Mouse (Mus musculus) cerebellum, adult (tissue): Measurements from ENCODE around the gene Gigyf1.

ENCODE experiments used
- ATAC-seq: cut with Nextera tagmentation; 2 replicates; pipeline ENCODE4 v1.9.2; 2017; ENCODE audit warnings: mild to moderate bottlenecking, moderate library complexity, mixed read lengths; ENCODE audit not compliant: insufficient number of reproducible peaks, low FRiP score, low TSS enrichment

Gene Gigyf1

DNA sequence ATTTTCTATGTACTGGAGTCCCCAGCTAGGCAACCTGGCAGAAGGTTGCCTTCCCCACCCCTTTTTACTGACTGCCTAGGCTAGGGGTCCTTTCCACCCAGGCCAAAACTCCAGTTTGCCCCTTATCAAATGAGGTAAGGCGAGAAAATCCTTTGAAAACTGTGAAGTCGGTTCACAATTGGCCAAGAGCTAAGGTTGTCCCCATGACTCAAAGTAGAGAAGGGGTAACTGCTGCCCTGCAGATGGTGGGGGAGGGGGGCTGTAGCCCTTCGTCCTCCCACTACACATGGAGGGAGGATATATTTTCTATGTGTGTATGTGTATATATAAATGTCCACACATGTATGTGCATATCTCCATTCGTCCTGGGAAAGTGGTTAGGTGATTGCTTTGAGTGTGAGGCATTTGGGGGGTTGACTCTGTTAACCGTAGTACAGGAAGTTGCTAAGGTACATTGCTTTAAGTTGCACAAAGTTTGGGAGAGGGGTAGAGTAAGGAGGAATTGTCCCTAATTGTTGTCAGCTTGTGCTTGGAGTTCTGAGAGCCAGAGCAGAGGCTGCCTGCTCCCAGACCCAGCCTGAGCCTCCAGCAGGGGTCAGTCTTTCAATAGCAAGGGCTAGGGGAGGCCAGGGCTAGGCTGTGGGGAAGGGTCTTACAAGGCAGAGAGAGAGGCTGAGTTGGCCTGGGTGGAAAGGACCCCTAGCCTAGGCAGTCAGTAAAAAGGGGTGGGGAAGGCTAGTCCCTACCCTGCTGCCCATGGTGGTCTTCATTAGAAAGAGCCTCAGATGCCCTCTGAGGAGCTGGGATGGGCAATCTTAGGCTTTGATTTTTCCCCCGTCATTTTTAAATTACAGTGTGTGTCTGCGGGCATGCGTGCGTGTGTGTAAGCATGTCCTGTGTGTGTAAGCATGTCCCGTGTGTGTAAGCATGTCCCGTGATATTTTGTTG is 5.2 kb upstream of the Gigyf1 start:
- ATAC-seq, result no peak

GRCm38 (mm10) chr5:137513951-137514721 is 4.2 kb upstream of the Gigyf1 start:
- no peak for ATAC-seq

DNA sequence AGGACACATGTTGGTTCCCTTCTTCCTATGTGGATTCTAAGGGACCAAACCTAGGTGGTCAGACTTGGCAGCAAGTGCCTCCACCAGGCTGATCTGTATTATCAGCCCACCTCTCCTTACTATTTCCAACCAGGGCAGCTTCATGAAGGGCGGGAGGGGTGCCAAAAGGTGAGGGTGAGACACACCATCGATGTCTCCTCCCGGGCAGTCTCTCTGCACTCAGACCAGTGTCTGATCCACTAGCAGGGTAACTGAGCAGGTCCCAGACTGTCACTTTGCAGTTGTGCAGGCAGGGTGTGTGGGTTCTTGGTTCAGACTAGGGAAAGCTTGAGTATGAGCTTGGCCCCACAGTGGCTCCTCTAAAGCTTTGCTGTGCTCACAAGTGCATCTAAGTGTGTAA is 3.5 kb upstream of the Gigyf1 start:
- no peak for ATAC-seq

GRCm38 (mm10) chr5:137519691-137520550 is 1.6 kb downstream of the Gigyf1 start:
- no peak for ATAC-seq

DNA sequence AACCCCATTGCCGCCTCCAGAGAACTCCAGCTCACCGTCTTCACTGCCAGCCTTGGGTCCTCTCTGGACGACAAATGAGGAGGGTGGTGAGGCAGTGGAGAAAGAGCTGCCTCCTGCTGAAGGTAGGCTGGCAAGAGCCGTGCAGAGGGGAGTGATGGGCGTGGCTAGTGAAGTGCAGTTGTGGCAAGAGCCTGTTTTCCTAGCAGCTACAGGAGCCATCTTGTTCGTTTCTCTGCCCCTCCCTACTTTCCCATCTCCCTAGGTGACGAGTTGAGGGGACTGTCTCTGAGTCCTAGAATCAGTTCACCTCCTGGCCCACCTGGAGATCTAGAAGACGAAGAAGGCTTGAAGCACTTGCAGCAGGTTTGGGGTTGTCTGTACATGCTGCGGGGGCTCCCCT is 3.5 kb downstream of the Gigyf1 start:
- ATAC-seq, result no peak

DNA sequence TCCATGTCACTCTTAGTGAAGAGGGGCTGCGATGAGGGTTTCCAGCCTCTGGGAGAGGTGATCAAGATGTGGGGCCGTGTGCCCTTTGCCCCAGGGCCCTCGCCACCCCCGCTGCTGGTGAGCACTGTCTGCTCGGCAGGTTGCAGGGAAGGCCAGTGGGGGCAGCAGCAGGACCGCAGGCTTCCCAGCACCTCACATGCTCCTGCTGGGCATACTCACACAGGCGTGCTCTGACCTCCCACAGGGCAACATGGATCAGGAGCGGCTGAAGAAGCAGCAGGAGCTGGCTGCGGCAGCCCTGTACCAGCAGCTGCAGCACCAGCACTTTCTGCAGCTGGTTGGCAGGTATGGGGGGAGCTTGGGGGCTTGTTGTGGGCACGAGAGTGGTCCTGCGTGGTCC is 4.4 kb downstream of the Gigyf1 start:
- no peak for ATAC-seq

GRCm38 (mm10) chr5:137523396-137524250 is 5.3 kb downstream of the Gigyf1 start:
- ATAC-seq, result no peak

DNA sequence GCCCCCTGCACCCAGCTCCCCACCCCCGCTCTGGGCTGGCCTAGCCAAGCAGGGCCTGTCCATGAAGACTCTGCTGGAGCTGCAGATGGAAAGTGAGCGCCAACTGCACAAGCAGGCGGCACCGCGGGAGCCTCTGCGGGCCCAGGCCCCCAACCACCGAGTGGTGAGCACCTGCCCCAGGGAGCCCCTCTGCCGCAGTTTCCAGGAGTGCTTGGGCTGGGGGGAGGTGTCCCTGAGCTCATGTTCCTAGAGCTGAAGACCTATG is 5.8 kb downstream of the Gigyf1 start:
- ATAC-seq, result no peak

- no peak for ATAC-seq
Observed at GRCm38 (mm10) chr5:137524671-137525070, 6.3 kb downstream of the Gigyf1 start.

- ATAC-seq, result no peak
Observed at GRCm38 (mm10) chr5:137525511-137525910, 7.2 kb downstream of the Gigyf1 start.

DNA sequence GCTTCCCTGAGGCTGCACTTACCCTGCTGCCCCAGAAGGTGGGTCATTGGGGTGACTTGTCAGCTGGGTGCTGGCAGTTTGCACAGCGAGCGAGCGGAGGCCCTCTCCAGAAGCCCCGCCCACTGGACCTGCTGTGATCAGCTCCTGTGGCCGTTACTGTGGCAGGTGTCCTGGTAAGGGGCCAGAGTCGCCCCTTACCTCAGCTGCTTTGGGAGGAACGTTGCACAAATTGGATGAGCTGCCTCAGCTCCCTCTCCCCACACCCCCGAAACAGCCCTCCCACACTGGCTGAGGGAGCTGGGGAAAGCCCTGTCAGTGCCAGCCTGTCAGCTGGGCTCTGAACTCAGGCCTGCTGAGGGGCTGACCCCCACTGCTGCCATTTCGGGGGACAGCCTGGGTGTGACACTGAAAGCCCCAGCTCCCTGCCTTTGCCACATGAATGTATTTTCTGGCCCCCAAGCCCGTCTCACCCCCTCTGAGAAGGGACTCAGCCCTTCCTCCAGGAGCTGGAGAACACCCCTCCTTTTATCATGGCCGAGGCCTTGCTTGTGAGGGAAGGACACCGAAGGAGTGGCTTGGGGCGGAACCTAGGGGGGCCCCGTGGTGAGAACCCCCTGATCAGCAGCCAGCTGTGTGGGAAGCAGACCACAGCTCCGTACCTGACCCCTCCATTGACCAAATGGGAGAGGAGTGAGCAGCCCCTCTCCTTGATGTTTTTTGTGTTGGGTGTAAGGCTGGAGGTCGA is 8.0 kb downstream of the Gigyf1 start:
- ATAC-seq, result no peak

- no peak for ATAC-seq
Observed at GRCm38 (mm10) chr5:137527413-137527812, 9.1 kb downstream of the Gigyf1 start.

- ATAC-seq, result no peak
Observed at GRCm38 (mm10) chr5:137528247-137528968, 10.1 kb downstream of the Gigyf1 start.

GRCm38 (mm10) chr5:137529221-137529995 is 11.1 kb downstream of the Gigyf1 start:
- no peak for ATAC-seq

DNA sequence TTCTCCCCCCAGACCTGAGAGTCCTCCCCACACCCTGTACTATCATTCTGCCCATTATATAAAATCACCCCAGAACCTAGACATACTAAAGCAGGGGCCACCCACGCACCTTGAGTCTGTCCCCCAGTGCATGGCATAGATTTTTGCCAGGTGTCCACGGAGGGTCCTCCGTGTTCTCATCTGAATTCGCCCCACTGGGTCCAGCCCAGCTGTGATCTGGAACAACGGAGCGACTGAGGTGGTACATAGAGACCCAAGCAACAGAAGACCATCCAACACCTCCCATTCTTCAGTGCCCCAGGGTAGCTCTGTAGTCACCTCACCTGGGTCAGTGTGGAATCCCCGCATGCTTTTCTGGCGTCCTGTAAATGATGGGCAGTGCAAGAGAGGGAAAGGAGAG is 11.7 kb downstream of the Gigyf1 start:
- no peak for ATAC-seq

GRCm38 (mm10) chr5:137530588-137531413 is 12.5 kb downstream of the Gigyf1 start:
- no peak for ATAC-seq
